Comparison of ENCODE assay signal across 22 mouse cellular contexts in genomic region chr14:22586796-22587195, GRCm38 (mm10).
DNase-seq lines count a peak whose midpoint lies in the region; ATAC-seq and TF ChIP-seq lines count a peak whose summit lies in the region.
"Had no signal": no experiment of that assay in that cellular context is flagged by ENCODE, and none has a peak within 500 bp of the region (broad histone marks: within the 10 kb centered on the region; RNA-seq: fewer than 3 reads in every experiment).

No protein-coding gene starts in this region.

- H3K36me3 ChIP-seq in kidney, embryonic 15.5 days = no peaks in the 10 kb centered on the region
- H3K36me3 ChIP-seq in kidney, adult 2 months (ENCODE audit: control insufficient read depth, insufficient read depth, low read length) = no peaks in the 10 kb centered on the region
- no peaks in the 10 kb centered on the region for H3K36me3 ChIP-seq in midbrain, embryonic 10.5 days
- no peaks in the 10 kb centered on the region for H3K36me3 ChIP-seq in midbrain, embryonic 11.5 days (ENCODE audit: control insufficient read depth, insufficient read depth, low read length)
- H3K36me3 ChIP-seq in intestine, embryonic 15.5 days = no peaks in the 10 kb centered on the region
- H3K36me3 ChIP-seq: embryonic facial prominence, embryonic 12.5 days; forebrain, embryonic 10.5 days; G1E; hindbrain, embryonic 13.5 days had no signal

- no peak for TF ChIP-seq CTCF in kidney, adult 2 months (conservative IDR thresholded peaks at IDR 0.05; ENCODE audit: insufficient read depth, insufficient read length, low read depth, low read length)
- TF ChIP-seq CTCF in embryonic fibroblast, embryonic 13.5 days (IDR thresholded peaks at IDR 0.05; ENCODE audit: borderline replicate concordance, insufficient read depth, low read length) = no peak

- H3K4me2 ChIP-seq in kidney, embryonic 15.5 days = no peak overlapping the region
- no peak overlapping the region for H3K4me2 ChIP-seq in midbrain, embryonic 11.5 days
- H3K4me2 ChIP-seq in intestine, embryonic 15.5 days (replicated peaks) = no peak overlapping the region
- H3K4me2 ChIP-seq: embryonic facial prominence, embryonic 12.5 days; hindbrain, embryonic 13.5 days had no signal

- no peak for ATAC-seq in kidney, embryonic 15.5 days (replicated peaks; ENCODE audit: low FRiP score)
- ATAC-seq in midbrain, embryonic 11.5 days (ENCODE audit: low FRiP score) = no peak
- no peak for ATAC-seq in intestine, embryonic 15.5 days
- ATAC-seq: activated CD4-positive, CD25-positive, alpha-beta regulatory T cell, adult 4 months; CD4-positive, CD25-positive, alpha-beta regulatory T cell, adult 4 months; forebrain, embryonic 14.5 days; hindbrain, postnatal 0 days had no signal

- H3K9me3 ChIP-seq in kidney, embryonic 15.5 days (replicated peaks) = no peaks in the 10 kb centered on the region
- H3K9me3 ChIP-seq in midbrain, embryonic 10.5 days (replicated peaks) = no peaks in the 10 kb centered on the region
- no peaks in the 10 kb centered on the region for H3K9me3 ChIP-seq in midbrain, embryonic 11.5 days (ENCODE audit: control insufficient read depth, low read length)
- H3K9me3 ChIP-seq in intestine, embryonic 15.5 days = no peaks in the 10 kb centered on the region
- H3K9me3 ChIP-seq: embryonic facial prominence, embryonic 12.5 days; forebrain, embryonic 10.5 days; hindbrain, embryonic 13.5 days had no signal

- TF ChIP-seq POLR2A in kidney, adult 2 months (IDR thresholded peaks at IDR 0.05; ENCODE audit: low read depth, low read length) = no peak
- no peak for TF ChIP-seq POLR2A in embryonic fibroblast, embryonic 13.5 days (IDR thresholded peaks at IDR 0.05; ENCODE audit: low read depth, low read length)

- H3K9ac ChIP-seq in kidney, embryonic 15.5 days = no peak overlapping the region
- H3K9ac ChIP-seq in midbrain, embryonic 11.5 days (ENCODE audit: low read length) = no peak overlapping the region
- no peak overlapping the region for H3K9ac ChIP-seq in intestine, embryonic 15.5 days
- H3K9ac ChIP-seq: embryonic facial prominence, embryonic 12.5 days; hindbrain, embryonic 13.5 days had no signal

- peaks cover 27% of the 10 kb centered on the region for H3K4me1 ChIP-seq in kidney, embryonic 15.5 days
- H3K4me1 ChIP-seq in kidney, adult 2 months (ENCODE audit: control insufficient read depth, insufficient read depth, low read length) = no peaks in the 10 kb centered on the region
- H3K4me1 ChIP-seq in midbrain, embryonic 10.5 days = peaks cover 41% of the 10 kb centered on the region
- peaks cover 8% of the 10 kb centered on the region for H3K4me1 ChIP-seq in midbrain, embryonic 11.5 days (ENCODE audit: control insufficient read depth, insufficient read depth, low read length)
- H3K4me1 ChIP-seq in embryonic fibroblast, embryonic 13.5 days (ENCODE audit: control insufficient read depth, insufficient read depth, low read length) = peaks cover 7% of the 10 kb centered on the region
- H3K4me1 ChIP-seq in intestine, embryonic 15.5 days (replicated peaks) = no peaks in the 10 kb centered on the region
- H3K4me1 ChIP-seq: hindbrain, embryonic 13.5 days had no signal

- 61% methylated on average over 4 of the region's 4 CpGs for WGBS in kidney, embryonic 15.5 days
- WGBS in kidney, adult 2 months = 81% methylated on average over 4 of the region's 4 CpGs
- 84% methylated on average over 4 of the region's 4 CpGs for WGBS in midbrain, embryonic 10.5 days
- WGBS in midbrain, embryonic 11.5 days = 81% methylated on average over 4 of the region's 4 CpGs
- WGBS in intestine, embryonic 15.5 days = 69% methylated on average over 4 of the region's 4 CpGs

- H3K27me3 ChIP-seq in kidney, embryonic 15.5 days = no peaks in the 10 kb centered on the region
- no peaks in the 10 kb centered on the region for H3K27me3 ChIP-seq in kidney, adult 2 months (replicated peaks; ENCODE audit: control insufficient read depth, insufficient read depth, low read length)
- peaks cover 31% of the 10 kb centered on the region; the same call in 1 of the 2 replicates for H3K27me3 ChIP-seq in midbrain, embryonic 10.5 days (ENCODE audit: low read depth, poor library complexity, severe bottlenecking)
- no peaks in the 10 kb centered on the region for H3K27me3 ChIP-seq in midbrain, embryonic 11.5 days (ENCODE audit: control insufficient read depth, insufficient read depth, low read length)
- no peaks in the 10 kb centered on the region for H3K27me3 ChIP-seq in intestine, embryonic 15.5 days (replicated peaks)
- H3K27me3 ChIP-seq: embryonic facial prominence, embryonic 12.5 days had no signal

- no peak overlapping the region for H3K4me3 ChIP-seq in kidney, embryonic 15.5 days (replicated peaks)
- no peak overlapping the region for H3K4me3 ChIP-seq in kidney, adult 2 months (ENCODE audit: insufficient read depth, low read depth, low read length)
- H3K4me3 ChIP-seq in midbrain, embryonic 10.5 days = no peak overlapping the region
- H3K4me3 ChIP-seq in midbrain, embryonic 11.5 days (ENCODE audit: low read depth, low read length) = no peak overlapping the region
- H3K4me3 ChIP-seq in embryonic fibroblast, embryonic 13.5 days (ENCODE audit: insufficient read depth, low read length) = no peak overlapping the region
- no peak overlapping the region for H3K4me3 ChIP-seq in intestine, embryonic 15.5 days (replicated peaks)
- H3K4me3 ChIP-seq: embryonic facial prominence, embryonic 12.5 days; forebrain, embryonic 10.5 days; gastrocnemius, adult 2 months; hindbrain, embryonic 13.5 days had no signal

- H3K27ac ChIP-seq in kidney, embryonic 15.5 days = peak overlapping the region; percentile 14; the same call in 1 of the 2 replicates
- no peak overlapping the region for H3K27ac ChIP-seq in kidney, adult 2 months (ENCODE audit: insufficient read depth, low read depth, low read length)
- H3K27ac ChIP-seq in midbrain, embryonic 10.5 days (replicated peaks) = peak overlapping the region; percentile 35; the same call in 1 of the 2 replicates
- no peak overlapping the region for H3K27ac ChIP-seq in midbrain, embryonic 11.5 days (ENCODE audit: low read depth, low read length)
- peak overlapping the region; percentile 97 for H3K27ac ChIP-seq in embryonic fibroblast, embryonic 13.5 days (ENCODE audit: insufficient read depth, low read length)
- no peak overlapping the region for H3K27ac ChIP-seq in intestine, embryonic 15.5 days
- H3K27ac ChIP-seq: embryonic facial prominence, embryonic 12.5 days; forebrain, embryonic 10.5 days; gastrocnemius, adult 2 months; hindbrain, embryonic 13.5 days; hindbrain, postnatal 0 days had no signal

- no peak for DNase-seq in kidney, adult 2 months
- no peak for DNase-seq in midbrain, embryonic 10.5 days (ENCODE audit: low spot score)
- DNase-seq in midbrain, embryonic 11.5 days (ENCODE audit: low spot score, missing footprints) = no peak
- DNase-seq: adrenal gland, postnatal 14 days; B cell, adult 2 months; cerebellum, adult 18-20 months; cerebellum, adult 9-11 months; embryo, embryonic 11 days; gastrocnemius, adult 2 months; gastrocnemius, postnatal 25 days; heart, postnatal 14 days had no signal

Comparison
In these comparisons a context has a peak if more than half of its experiments do, and no peak if none do; other contexts are left out.
1. H3K27ac ChIP-seq: peak in kidney, embryonic 15.5 days (single experiment), midbrain, embryonic 10.5 days (single experiment) and embryonic fibroblast, embryonic 13.5 days (single experiment); none in kidney, adult 2 months (single experiment), midbrain, embryonic 11.5 days (single experiment) and intestine, embryonic 15.5 days (single experiment).